Mouse (Mus musculus): ENCODE data around the gene Thumpd2. TPM values are rescaled to one million over a fixed set of nuclear protein-coding genes. Genes with fewer than 3 reads are reported as not detected.

Gene Thumpd2
- polyA plus RNA-seq, 1 experiment from 2014 or later, result 9.5 TPM

DNA sequence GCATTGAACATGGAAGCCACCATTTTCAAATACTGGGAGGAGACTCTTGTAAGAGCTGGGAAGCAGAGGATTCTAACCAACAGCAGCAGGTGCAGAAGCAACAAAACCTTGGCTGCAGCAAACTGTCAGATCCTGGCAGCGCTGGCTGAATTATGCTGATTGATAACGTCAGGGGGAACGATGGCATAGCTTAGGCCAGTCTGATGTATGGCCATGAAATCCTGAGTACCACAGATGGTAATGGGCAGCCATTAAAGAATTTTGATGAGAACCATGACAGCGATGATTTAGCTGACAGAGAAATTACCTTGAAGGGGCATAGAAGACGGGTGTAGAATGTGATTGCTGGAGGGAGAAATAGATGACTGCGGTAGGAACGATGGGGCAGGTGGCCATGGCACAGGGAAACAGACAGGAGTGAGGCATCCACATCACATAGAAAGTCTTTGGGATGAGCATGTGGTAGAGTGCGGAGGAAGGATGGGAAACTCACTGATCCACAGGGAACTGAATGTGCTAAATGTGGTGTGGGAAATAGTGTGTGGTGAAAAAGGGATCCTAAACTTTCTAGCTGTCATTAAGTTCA is 8.0 kb downstream of the Thumpd2 start:
- Histone ChIP-seq H3K4me2 (no peak overlapping the region), H3K36me3 (peaks cover 45% of the 10 kb centered on the region), H3K4me1 (peaks cover 5% of the 10 kb centered on the region), H3K27ac (replicated peaks) (no peak overlapping the region), H3K27me3 (replicated peaks) (no peaks in the 10 kb centered on the region), H3K9me3 (no peaks in the 10 kb centered on the region), H3K4me3 (no peak overlapping the region), H3K9ac (no peak overlapping the region)
- 86% methylated on average over 8 of the region's 8 CpGs for WGBS
- no peak for ATAC-seq (ENCODE audit: extremely low read depth, insufficient number of reproducible peaks, low FRiP score, low TSS enrichment)

DNA sequence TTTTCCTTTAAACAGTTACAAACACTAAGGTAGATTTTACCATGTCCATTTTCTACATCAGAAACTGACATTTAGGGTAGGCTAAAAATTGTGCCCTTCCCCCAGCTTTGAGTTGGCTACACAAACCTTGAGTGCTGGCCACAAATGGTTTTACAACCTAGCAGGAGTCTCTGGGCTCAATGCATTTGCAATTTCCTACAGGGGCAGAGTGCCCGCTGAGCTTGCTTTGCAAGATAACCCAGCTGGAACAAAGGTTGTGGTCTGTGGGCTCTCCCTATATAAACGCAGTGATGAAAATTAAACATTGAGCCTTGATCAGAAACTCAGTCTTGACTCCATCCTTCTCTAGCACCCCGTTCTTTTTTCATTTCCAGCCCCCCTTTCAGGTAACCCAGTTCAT is 8.8 kb downstream of the Thumpd2 start:
- ATAC-seq (ENCODE audit: extremely low read depth, insufficient number of reproducible peaks, low FRiP score, low TSS enrichment), result no peak
- WGBS, result 68% methylated on average over 3 of the region's 3 CpGs
- Histone ChIP-seq H3K27ac (replicated peaks) (no peak overlapping the region), H3K36me3 (peaks cover 44% of the 10 kb centered on the region), H3K4me2 (no peak overlapping the region), H3K4me1 (0 out of 2 replicates have a peak, but pooled peaks cover 5% of the 10 kb centered on the region), H3K9me3 (no peaks in the 10 kb centered on the region), H3K27me3 (replicated peaks) (no peaks in the 10 kb centered on the region), H3K4me3 (no peak overlapping the region), H3K9ac (no peak overlapping the region)

DNA sequence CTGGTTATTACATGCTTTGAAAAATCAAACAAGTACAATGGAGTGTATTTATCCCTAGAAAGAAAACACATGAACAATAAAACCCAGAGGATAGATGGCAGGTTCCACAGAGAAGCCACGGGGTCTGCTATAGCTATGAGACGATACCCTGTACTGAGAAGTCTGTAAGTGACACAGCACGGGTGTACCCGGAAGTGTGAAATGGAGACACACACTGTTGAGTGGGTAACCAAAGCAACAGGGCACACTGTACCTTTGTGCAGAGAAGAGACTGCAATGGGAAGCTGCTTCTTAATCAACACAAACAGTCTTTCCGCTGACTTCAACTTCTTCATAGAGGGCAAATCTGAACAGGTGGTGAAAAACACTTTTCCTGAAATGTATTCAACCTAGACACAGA is 9.4 kb downstream of the Thumpd2 start:
- WGBS, result 87% methylated on average over 5 of the region's 5 CpGs
- no peak for ATAC-seq (ENCODE audit: extremely low read depth, insufficient number of reproducible peaks, low FRiP score, low TSS enrichment)

DNA sequence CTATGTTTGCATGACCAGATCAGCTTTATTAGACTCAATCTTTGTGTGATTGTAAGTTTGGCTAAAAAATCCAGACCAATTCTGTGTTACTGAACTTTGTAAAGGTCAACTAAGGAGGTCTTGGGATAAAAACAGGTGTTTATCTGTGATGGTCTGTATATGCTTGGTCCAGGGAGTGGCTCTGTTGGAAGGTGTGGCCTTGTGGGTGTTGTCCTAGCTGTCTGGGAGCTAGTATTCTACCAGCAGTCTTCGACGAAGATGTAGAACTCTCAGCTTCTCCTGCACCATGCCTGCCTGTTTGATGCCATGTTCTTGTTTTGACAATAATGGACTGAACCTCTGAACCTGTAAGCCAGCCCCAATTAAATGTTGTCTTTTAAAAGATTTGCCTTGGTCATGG is 11.6 kb downstream of the Thumpd2 start:
- 79% methylated on average over 2 of the region's 2 CpGs for WGBS
- Histone ChIP-seq H3K27me3 (replicated peaks) (no peaks in the 10 kb centered on the region), H3K9ac (no peak overlapping the region), H3K4me3 (no peak overlapping the region), H3K36me3 (peaks cover 53% of the 10 kb centered on the region), H3K4me2 (no peak overlapping the region), H3K9me3 (no peaks in the 10 kb centered on the region), H3K27ac (replicated peaks) (no peak overlapping the region), H3K4me1 (peaks cover 5% of the 10 kb centered on the region; the same call in 1 of the 2 replicates)
- ATAC-seq (ENCODE audit: extremely low read depth, insufficient number of reproducible peaks, low FRiP score, low TSS enrichment), result no peak

More for the DNA sequence above, 9.4 kb downstream of the Thumpd2 start:
- Histone ChIP-seq H3K4me1 (0 out of 2 replicates have a peak, but pooled peaks cover 5% of the 10 kb centered on the region), H3K9ac (no peak overlapping the region), H3K27ac (replicated peaks) (no peak overlapping the region), H3K36me3 (peaks cover 47% of the 10 kb centered on the region), H3K4me2 (no peak overlapping the region), H3K9me3 (no peaks in the 10 kb centered on the region), H3K27me3 (replicated peaks) (no peaks in the 10 kb centered on the region), H3K4me3 (no peak overlapping the region)

DNA sequence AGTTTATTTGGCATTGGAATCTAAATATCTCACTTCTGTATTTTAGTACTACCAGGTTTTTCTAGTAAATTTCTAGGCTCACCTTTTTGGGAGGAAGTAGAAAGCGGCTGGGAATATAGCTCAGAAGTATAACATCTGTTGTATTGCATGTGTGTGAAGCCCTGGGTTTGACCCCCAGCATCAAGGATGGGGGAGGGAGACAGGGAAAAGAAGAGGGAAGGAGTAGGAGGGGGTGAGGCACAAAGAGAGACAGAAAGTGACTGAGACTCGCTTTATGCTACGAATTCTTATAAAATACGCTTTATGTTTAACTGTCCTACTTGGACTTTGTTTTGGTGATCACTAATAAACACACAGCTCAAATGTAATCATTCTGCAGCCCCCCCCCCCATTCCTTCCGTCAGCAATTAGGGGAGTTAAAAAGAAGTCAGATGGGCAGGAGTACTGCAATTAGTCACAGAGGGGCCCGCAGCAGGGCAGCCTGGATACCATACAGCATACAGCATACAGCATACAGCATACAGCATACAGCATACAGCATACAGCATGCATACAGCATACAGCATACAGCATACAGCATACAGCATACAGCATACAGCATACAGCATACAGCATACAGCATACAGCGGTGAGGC is 16.8 kb downstream of the Thumpd2 start:
- Histone ChIP-seq H3K9me3 (no peaks in the 10 kb centered on the region), H3K27ac (replicated peaks) (no peak overlapping the region), H3K4me1 (peaks cover 2% of the 10 kb centered on the region; the same call in 1 of the 2 replicates), H3K4me3 (no peak overlapping the region), H3K4me2 (no peak overlapping the region), H3K27me3 (replicated peaks) (no peaks in the 10 kb centered on the region), H3K9ac (no peak overlapping the region), H3K36me3 (peaks cover 60% of the 10 kb centered on the region)
- WGBS, result 83% methylated on average over 7 of the region's 7 CpGs
- no peak for ATAC-seq (ENCODE audit: extremely low read depth, insufficient number of reproducible peaks, low FRiP score, low TSS enrichment)

DNA sequence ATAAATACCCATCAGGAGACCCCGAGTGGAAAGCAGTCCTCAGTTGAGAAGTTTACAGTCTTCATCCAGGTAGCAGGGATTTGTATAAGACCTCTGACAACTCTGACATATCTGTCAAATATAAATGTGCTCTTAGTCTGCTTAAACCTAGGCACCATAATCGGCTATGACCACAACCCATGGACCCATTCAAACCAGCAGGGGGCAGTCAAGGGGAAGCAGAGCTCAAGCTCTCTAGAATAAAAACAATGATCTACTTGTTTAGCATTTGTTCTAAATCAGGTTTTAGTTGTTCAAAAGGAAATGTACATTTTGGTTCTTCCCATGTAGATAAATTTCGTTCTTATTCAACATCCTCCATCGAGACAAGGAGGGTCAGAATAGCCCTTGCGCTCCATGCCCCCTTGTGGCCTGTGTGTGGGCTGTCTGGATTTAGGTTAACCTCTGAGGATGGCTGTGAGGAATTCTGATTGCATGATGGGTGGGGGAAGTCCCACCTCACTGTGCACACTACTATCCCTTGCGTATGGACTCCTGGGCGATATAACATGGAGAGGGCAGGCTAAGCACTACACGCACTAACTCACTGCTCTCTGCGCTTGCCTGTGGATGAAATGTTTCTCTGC is 19.2 kb downstream of the Thumpd2 start:
- Histone ChIP-seq H3K4me3 (no peak overlapping the region), H3K36me3 (peaks cover 55% of the 10 kb centered on the region), H3K4me2 (no peak overlapping the region), H3K9ac (no peak overlapping the region), H3K9me3 (no peaks in the 10 kb centered on the region), H3K4me1 (peaks cover 19% of the 10 kb centered on the region), H3K27ac (replicated peaks) (no peak overlapping the region), H3K27me3 (replicated peaks) (no peaks in the 10 kb centered on the region)
- 83% methylated on average over 9 of the region's 9 CpGs for WGBS
- ATAC-seq (ENCODE audit: extremely low read depth, insufficient number of reproducible peaks, low FRiP score, low TSS enrichment), result no peak

DNA sequence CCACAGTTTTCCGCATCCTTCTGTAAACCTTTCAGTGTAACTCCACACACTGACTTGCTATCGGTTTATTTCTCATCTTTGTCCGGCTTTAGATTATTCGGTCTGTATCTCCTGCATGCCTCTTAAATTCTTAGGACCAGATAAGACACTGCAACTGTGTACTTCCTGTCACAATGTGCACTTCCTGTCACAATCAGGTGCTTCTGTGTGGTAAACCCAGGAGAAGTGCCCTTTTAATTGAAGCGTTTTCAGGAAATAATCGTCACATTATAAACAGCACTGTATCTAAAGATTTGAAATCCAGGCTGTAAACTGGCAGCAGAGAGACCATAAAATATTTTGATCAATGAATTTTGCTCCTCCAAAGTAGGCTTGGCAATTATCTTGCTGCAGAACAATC is 19.8 kb downstream of the Thumpd2 start:
- ATAC-seq (ENCODE audit: extremely low read depth, insufficient number of reproducible peaks, low FRiP score, low TSS enrichment), result no peak
- no peak overlapping the region for H3K4me2 ChIP-seq
- no peak overlapping the region for H3K27ac ChIP-seq (replicated peaks)
- WGBS, result 75% methylated on average over 6 of the region's 6 CpGs
- H3K9ac ChIP-seq, result no peak overlapping the region
- no peaks in the 10 kb centered on the region for H3K27me3 ChIP-seq (replicated peaks)
- no peaks in the 10 kb centered on the region for H3K9me3 ChIP-seq
- H3K36me3 ChIP-seq, result peaks cover 55% of the 10 kb centered on the region
- peaks cover 19% of the 10 kb centered on the region for H3K4me1 ChIP-seq
- no peak overlapping the region for H3K4me3 ChIP-seq

DNA sequence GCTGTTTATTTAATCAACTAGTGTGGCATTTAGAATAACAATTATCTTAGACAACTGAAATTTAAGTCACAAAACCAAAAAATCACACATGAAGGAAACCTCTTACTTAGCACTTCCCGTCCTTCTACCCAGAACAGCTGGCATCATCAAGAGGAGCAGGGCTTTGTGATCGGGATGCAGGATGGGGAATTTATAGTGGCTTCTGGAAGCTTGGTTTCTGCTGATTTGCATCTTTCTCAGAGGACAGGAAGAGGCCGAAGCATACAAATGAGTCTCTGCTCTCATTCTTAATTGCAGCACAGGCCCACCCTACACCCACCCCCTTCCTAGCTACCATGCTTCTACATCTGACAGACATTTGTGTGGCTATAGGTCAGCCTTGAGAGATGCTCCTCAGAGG is 20.5 kb downstream of the Thumpd2 start:
- Histone ChIP-seq H3K9me3 (no peaks in the 10 kb centered on the region), H3K9ac (no peak overlapping the region), H3K4me3 (no peak overlapping the region), H3K27me3 (replicated peaks) (no peaks in the 10 kb centered on the region), H3K4me2 (no peak overlapping the region), H3K36me3 (peaks cover 56% of the 10 kb centered on the region), H3K27ac (replicated peaks) (no peak overlapping the region), H3K4me1 (peaks cover 19% of the 10 kb centered on the region)
- 89% methylated on average over 3 of the region's 3 CpGs for WGBS
- ATAC-seq (ENCODE audit: extremely low read depth, insufficient number of reproducible peaks, low FRiP score, low TSS enrichment), result no peak

DNA sequence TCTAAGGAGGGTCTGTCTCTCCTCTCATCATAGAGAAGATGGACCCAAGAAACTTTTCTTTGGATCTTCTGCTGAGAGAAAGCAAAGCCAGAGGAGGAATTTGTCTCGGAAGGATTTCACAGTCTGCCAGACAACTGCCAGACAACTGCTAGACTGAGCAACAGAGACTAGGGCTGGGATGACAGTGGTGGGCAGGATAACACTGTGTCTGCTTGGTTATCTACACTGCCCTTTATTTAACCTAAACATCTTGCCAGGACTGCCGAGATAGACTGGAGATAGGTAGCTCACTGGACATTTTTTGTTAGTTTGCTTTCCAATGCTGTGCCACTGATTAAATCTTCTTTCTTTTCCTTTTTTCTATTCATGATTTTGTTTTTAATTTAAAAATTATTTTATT is 23.2 kb downstream of the Thumpd2 start:
- H3K27ac ChIP-seq (replicated peaks), result peak overlapping the region; percentile 53; the same call in 1 of the 2 replicates
- no peaks in the 10 kb centered on the region for H3K9me3 ChIP-seq
- WGBS, result 36% methylated on average over 2 of the region's 2 CpGs
- H3K4me1 ChIP-seq, result peaks cover 19% of the 10 kb centered on the region
- no peak overlapping the region for H3K9ac ChIP-seq
- peaks cover 69% of the 10 kb centered on the region for H3K36me3 ChIP-seq
- H3K4me2 ChIP-seq, result no peak overlapping the region
- H3K4me3 ChIP-seq, result no peak overlapping the region
- no peak for ATAC-seq (ENCODE audit: extremely low read depth, insufficient number of reproducible peaks, low FRiP score, low TSS enrichment)
- H3K27me3 ChIP-seq (replicated peaks), result no peaks in the 10 kb centered on the region

DNA sequence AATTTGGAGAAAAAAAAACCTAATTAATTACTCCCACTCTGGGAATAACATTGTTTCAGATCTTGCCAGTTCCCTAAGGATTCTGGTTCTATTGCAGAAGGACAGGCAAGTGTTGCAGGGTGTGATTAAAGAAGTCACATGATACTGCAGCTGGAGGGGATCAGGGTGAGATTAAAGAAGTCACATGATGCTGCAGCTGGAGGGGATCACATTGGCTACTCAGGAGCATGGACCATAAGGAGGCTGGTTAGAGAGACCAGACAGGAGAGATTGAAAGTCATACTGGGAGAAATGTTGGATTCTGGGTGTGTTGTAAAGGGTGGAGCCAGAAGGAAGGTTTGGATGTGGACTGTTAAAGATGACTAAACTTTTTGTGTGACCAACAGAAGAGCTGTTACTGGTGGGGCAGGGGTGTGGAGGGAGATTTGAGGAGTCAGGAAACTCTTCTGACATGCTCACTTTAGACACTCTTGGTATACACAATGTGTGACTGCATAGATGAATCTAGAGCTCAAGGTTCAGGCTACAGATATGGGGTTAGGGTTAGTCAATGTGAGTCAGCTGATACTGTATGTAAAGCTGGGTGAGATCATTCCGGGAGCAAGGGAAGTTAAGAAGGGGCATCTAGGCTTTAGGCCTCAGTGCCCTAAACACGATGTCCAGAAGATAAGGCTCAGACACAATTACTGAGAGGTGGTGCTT is 26.0 kb downstream of the Thumpd2 start:
- H3K27ac ChIP-seq (replicated peaks), result no peak overlapping the region
- H3K9me3 ChIP-seq, result no peaks in the 10 kb centered on the region
- H3K36me3 ChIP-seq, result peaks cover 84% of the 10 kb centered on the region
- H3K4me2 ChIP-seq, result no peak overlapping the region
- no peaks in the 10 kb centered on the region for H3K27me3 ChIP-seq (replicated peaks)
- no peak overlapping the region for H3K4me3 ChIP-seq
- no peak overlapping the region for H3K9ac ChIP-seq
- peaks cover 19% of the 10 kb centered on the region for H3K4me1 ChIP-seq
- whole genome bisulfite sequencing, result 62% methylated on average over 2 of the region's 2 CpGs
- no peak for ATAC-seq (ENCODE audit: extremely low read depth, insufficient number of reproducible peaks, low FRiP score, low TSS enrichment)

DNA sequence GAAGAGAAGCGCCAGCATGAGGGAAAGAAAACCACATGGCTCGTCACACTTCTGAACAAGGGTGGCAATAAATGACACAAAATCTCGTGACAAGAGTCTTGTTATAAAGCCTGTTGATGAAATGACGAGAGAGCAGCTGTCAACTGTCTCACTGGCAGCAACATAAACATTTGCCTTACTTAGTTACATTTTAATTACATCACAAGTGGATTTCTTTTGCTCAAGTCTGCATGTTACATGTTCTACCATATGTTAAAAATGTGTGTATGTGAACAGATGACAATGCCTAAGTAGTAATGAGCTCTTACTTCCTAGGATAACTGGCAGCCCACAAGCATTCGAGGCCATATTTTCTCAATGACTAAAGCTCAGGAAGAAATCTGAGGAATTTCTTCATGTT is 29.5 kb downstream of the Thumpd2 start:
- H3K4me2 ChIP-seq, result no peak overlapping the region
- no peak overlapping the region for H3K4me3 ChIP-seq
- 78% methylated on average over 5 of the region's 5 CpGs for WGBS
- no peaks in the 10 kb centered on the region for H3K27me3 ChIP-seq (replicated peaks)
- H3K36me3 ChIP-seq, result peaks cover 79% of the 10 kb centered on the region
- no peak overlapping the region for H3K9ac ChIP-seq
- H3K4me1 ChIP-seq, result peaks cover 4% of the 10 kb centered on the region; the same call in 1 of the 2 replicates
- ATAC-seq (ENCODE audit: extremely low read depth, insufficient number of reproducible peaks, low FRiP score, low TSS enrichment), result no peak
- H3K9me3 ChIP-seq, result no peaks in the 10 kb centered on the region
- no peak overlapping the region for H3K27ac ChIP-seq (replicated peaks)

Data from heart, embryonic 13.5 days (tissue).